Comparison of ENCODE assay signal across 8 mouse cellular contexts in the genomic region with DNA sequence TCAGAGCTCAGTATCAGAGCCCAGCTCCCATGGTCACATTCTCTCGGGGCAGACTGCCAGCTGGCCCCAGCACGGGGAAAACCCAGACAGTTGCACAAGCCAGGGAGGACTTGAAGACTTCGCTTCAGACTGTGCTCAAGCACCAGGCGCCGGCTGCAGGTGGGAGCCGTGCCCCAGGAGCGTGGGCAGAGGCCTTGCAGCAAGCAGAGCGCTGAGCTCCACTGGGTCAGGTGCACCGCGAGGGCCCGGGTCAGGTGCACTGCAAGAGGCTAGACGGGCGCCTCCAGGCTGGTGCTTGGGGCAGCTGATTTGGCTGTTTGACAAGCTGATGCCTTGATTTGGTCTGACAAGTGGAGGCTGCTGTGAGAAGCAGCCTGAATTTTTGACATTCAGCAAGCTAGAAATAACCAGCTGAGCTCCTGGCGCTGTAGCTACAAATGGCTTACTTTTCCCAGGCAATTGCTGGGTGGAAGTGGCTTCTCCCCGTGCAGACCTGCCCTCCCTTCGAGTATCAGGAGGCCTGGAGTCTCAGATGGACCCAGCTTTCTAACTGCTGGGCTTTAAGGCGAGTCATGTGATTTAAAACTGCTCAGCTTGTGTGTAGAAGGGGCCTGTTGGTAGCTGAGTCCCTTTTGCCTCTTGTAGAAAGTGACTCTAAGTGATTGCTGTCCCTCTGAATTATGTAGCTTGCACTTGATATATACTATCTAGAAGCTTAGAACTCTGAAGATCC.
A peak's percentile ranks its signal among the peaks of the same experiment; 100 is the strongest.
DNase-seq lines count a peak whose midpoint lies in the region; ATAC-seq lines count a peak whose summit lies in the region.

No protein-coding gene starts in this region.

- peak overlapping the region; percentile 38 for H3K9ac ChIP-seq in hindbrain, embryonic 16.5 days (ENCODE audit: low read depth, low read length)

- ATAC-seq in hindbrain, embryonic 16.5 days, result peak; percentile 83

- H3K27me3 ChIP-seq in hindbrain, embryonic 16.5 days (replicated peaks; ENCODE audit: control insufficient read depth, insufficient read depth, low read length), result no peaks in the 10 kb centered on the region

- no peaks in the 10 kb centered on the region for H3K36me3 ChIP-seq in hindbrain, embryonic 16.5 days (ENCODE audit: control insufficient read depth, insufficient read depth, low read length)

- peak overlapping the region; percentile 32 for H3K4me2 ChIP-seq in hindbrain, embryonic 16.5 days (ENCODE audit: low read length)

- H3K9me3 ChIP-seq in hindbrain, embryonic 16.5 days (ENCODE audit: control insufficient read depth, low read length), result no peaks in the 10 kb centered on the region

- peaks cover 15% of the 10 kb centered on the region for H3K4me1 ChIP-seq in hindbrain, embryonic 16.5 days (ENCODE audit: control insufficient read depth, insufficient read depth, low read depth, low read length)

- peak; percentile 19 for DNase-seq in ZHBTc4 (ENCODE audit: low read depth, low spot score)
- peak; percentile 81 to 82 for DNase-seq in cerebellum, postnatal 14 days
- peak; percentile 85 for DNase-seq in gastrocnemius, postnatal 14 days
- DNase-seq in layer of hippocampus, postnatal 25 days (ENCODE audit: extremely low spot score in 1 of 2, low spot score in 1 of 2), result peak; percentile 34 to 51
- peak; percentile 88 for DNase-seq in lung, postnatal 10 days
- DNase-seq in right cerebral cortex, postnatal 25 days, result peak; percentile 66
- DNase-seq in yolk sac, embryonic 10.5 days (ENCODE audit: low spot score), result peak; percentile 15

- intact Hi-C loops in gastrocnemius, postnatal 14 days (cut with DNase I; ENCODE audit: low total_unique reads), result no loop called here

- 22% methylated on average over 17 of the region's 17 CpGs for WGBS in hindbrain, embryonic 16.5 days

- no peak overlapping the region for H3K4me3 ChIP-seq in hindbrain, embryonic 16.5 days (ENCODE audit: low read length)

- peak overlapping the region; percentile 66 for H3K27ac ChIP-seq in hindbrain, embryonic 16.5 days (ENCODE audit: low read depth, low read length)

Comparison
In these comparisons a context has a peak if more than half of its experiments do, and no peak if none do; other contexts are left out.
1. DNase-seq: peak in every context shown above with its lines; median percentile 88 in lung, postnatal 10 days; 85 in gastrocnemius, postnatal 14 days; 82 in cerebellum, postnatal 14 days; 66 in right cerebral cortex, postnatal 25 days; 42 in layer of hippocampus, postnatal 25 days; 19 in ZHBTc4; 15 in yolk sac, embryonic 10.5 days.